Comparison of ENCODE assay signal across 24 mouse cellular contexts in genomic region chr2:114935436-114935835, GRCm38 (mm10).
DNase-seq lines count a peak whose midpoint lies in the region; ATAC-seq lines count a peak whose summit lies in the region.
"Had no signal": no experiment of that assay in that cellular context is flagged by ENCODE, and none has a peak within 500 bp of the region (broad histone marks: within the 10 kb centered on the region; RNA-seq: fewer than 3 reads in every experiment).

No protein-coding gene starts in this region.

- no peaks in the 10 kb centered on the region for H3K9me3 ChIP-seq in midbrain, embryonic 15.5 days
- no peaks in the 10 kb centered on the region for H3K9me3 ChIP-seq in midbrain, embryonic 11.5 days (ENCODE audit: control insufficient read depth, low read length)
- H3K9me3 ChIP-seq in neural tube, embryonic 13.5 days = no peaks in the 10 kb centered on the region
- H3K9me3 ChIP-seq: embryonic facial prominence, embryonic 13.5 days; embryonic facial prominence, embryonic 15.5 days; forebrain, embryonic 10.5 days; forebrain, embryonic 12.5 days had no signal

- peak; percentile 62; the same call in 1 of the 2 replicates for ATAC-seq in midbrain, embryonic 15.5 days (replicated peaks)
- no peak for ATAC-seq in midbrain, embryonic 11.5 days (ENCODE audit: low FRiP score)
- peak; percentile 50; the same call in 1 of the 2 replicates for ATAC-seq in neural tube, embryonic 13.5 days (ENCODE audit: low read depth)
- ATAC-seq: forebrain, embryonic 14.5 days; forebrain, embryonic 16.5 days had no signal

- no peak overlapping the region for H3K4me3 ChIP-seq in midbrain, embryonic 15.5 days
- no peak overlapping the region for H3K4me3 ChIP-seq in midbrain, embryonic 11.5 days (ENCODE audit: low read depth, low read length)
- H3K4me3 ChIP-seq in neural tube, embryonic 13.5 days = no peak overlapping the region
- H3K4me3 ChIP-seq: embryonic facial prominence, embryonic 13.5 days; embryonic facial prominence, embryonic 15.5 days; erythroblast, embryonic 14.5 days; forebrain, embryonic 10.5 days; forebrain, embryonic 12.5 days had no signal

- H3K9ac ChIP-seq in midbrain, embryonic 15.5 days = no peak overlapping the region
- no peak overlapping the region for H3K9ac ChIP-seq in midbrain, embryonic 11.5 days (ENCODE audit: low read length)
- H3K9ac ChIP-seq in neural tube, embryonic 13.5 days = no peak overlapping the region
- H3K9ac ChIP-seq: embryonic facial prominence, embryonic 13.5 days; embryonic facial prominence, embryonic 15.5 days; forebrain, embryonic 12.5 days had no signal

- 75% methylated on average over 3 of the region's 3 CpGs for WGBS in midbrain, embryonic 15.5 days
- 72% methylated on average over 3 of the region's 3 CpGs for WGBS in midbrain, embryonic 11.5 days
- WGBS in neural tube, embryonic 13.5 days = 36% methylated on average over 3 of the region's 3 CpGs

- H3K4me2 ChIP-seq in midbrain, embryonic 15.5 days = no peak overlapping the region
- H3K4me2 ChIP-seq in midbrain, embryonic 11.5 days = no peak overlapping the region
- H3K4me2 ChIP-seq in neural tube, embryonic 13.5 days = no peak overlapping the region
- H3K4me2 ChIP-seq: embryonic facial prominence, embryonic 13.5 days; embryonic facial prominence, embryonic 15.5 days; forebrain, embryonic 12.5 days had no signal

- H3K4me1 ChIP-seq in midbrain, embryonic 15.5 days = no peaks in the 10 kb centered on the region
- no peaks in the 10 kb centered on the region for H3K4me1 ChIP-seq in midbrain, embryonic 11.5 days (ENCODE audit: control insufficient read depth, insufficient read depth, low read length)
- H3K4me1 ChIP-seq in neural tube, embryonic 13.5 days (replicated peaks) = no peaks in the 10 kb centered on the region; the same call in 1 of the 2 replicates
- H3K4me1 ChIP-seq: embryonic facial prominence, embryonic 13.5 days; embryonic facial prominence, embryonic 15.5 days; forebrain, embryonic 10.5 days had no signal

- no peaks in the 10 kb centered on the region for H3K27me3 ChIP-seq in midbrain, embryonic 15.5 days (replicated peaks)
- H3K27me3 ChIP-seq in midbrain, embryonic 11.5 days (ENCODE audit: control insufficient read depth, insufficient read depth, low read length) = no peaks in the 10 kb centered on the region
- H3K27me3 ChIP-seq in neural tube, embryonic 13.5 days = no peaks in the 10 kb centered on the region
- H3K27me3 ChIP-seq: embryonic facial prominence, embryonic 13.5 days; embryonic facial prominence, embryonic 15.5 days; forebrain, embryonic 12.5 days had no signal

- no peak for DNase-seq in midbrain, embryonic 11.5 days (ENCODE audit: low spot score, missing footprints)
- no peak for DNase-seq in neural tube, embryonic 10.5 days (ENCODE audit: extremely low spot score, low spot score)
- DNase-seq in R1 (ENCODE audit: low read depth, low spot score) (peak; percentile 1), ZHBTc4 (ENCODE audit: low read depth, low spot score) (peak; percentile 4)
- DNase-seq in spleen, adult 12 weeks (ENCODE audit: low spot score) = no peak
- DNase-seq: adrenal gland, adult 2 months; adrenal gland, postnatal 10 days; adrenal gland, postnatal 25 days; cerebellum, adult 11 months; cerebellum, adult 18-20 months; cerebellum, adult 8-10 months; cerebellum, adult 9-11 months; cerebellum, postnatal 14 days; cerebellum, postnatal 36 days; embryo, embryonic 11 days had no signal

- H3K36me3 ChIP-seq in midbrain, embryonic 15.5 days (replicated peaks) = no peaks in the 10 kb centered on the region
- H3K36me3 ChIP-seq in midbrain, embryonic 11.5 days (ENCODE audit: control insufficient read depth, insufficient read depth, low read length) = no peaks in the 10 kb centered on the region
- no peaks in the 10 kb centered on the region for H3K36me3 ChIP-seq in neural tube, embryonic 13.5 days
- H3K36me3 ChIP-seq: embryonic facial prominence, embryonic 13.5 days; embryonic facial prominence, embryonic 15.5 days; forebrain, embryonic 10.5 days; forebrain, embryonic 12.5 days had no signal

- H3K27ac ChIP-seq in midbrain, embryonic 15.5 days = no peak overlapping the region
- no peak overlapping the region for H3K27ac ChIP-seq in midbrain, embryonic 11.5 days (ENCODE audit: low read depth, low read length)
- H3K27ac ChIP-seq in neural tube, embryonic 13.5 days (replicated peaks) = no peak overlapping the region
- H3K27ac ChIP-seq: embryonic facial prominence, embryonic 13.5 days; embryonic facial prominence, embryonic 15.5 days; forebrain, embryonic 10.5 days; forebrain, embryonic 12.5 days had no signal

Comparison
In these comparisons a context has a peak if more than half of its experiments do, and no peak if none do; other contexts are left out.
1. DNase-seq: peak in R1 (single experiment) and ZHBTc4 (single experiment); none in midbrain, embryonic 11.5 days (single experiment), neural tube, embryonic 10.5 days (single experiment) and spleen, adult 12 weeks (single experiment).